Mouse (Mus musculus): ENCODE data around the gene Ppdpf.

DNA sequence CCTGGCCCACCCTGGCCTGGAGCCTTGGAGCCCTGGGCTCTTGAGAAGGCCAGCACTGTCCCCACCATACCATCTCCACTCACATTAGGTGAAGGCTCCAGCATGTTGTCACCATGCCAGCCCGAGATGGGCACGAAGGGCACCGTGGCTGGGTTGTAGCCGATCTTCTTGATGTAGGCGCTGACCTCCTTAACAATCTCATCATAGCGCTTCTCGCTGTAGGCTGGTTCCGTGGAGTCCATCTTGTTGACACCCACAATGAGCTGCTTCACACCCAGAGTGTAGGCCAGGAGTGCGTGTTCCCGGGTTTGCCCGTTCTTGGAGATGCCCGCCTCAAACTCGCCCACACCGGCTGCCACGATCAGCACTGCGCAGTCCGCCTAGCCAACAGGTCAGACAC lies 34.3 kb upstream of the Ppdpf start:
- TF ChIP-seq GATA1 (IDR thresholded peaks at IDR 0.05; ENCODE audit: low read length) (no peak), TAL1 (IDR thresholded peaks at IDR 0.05; ENCODE audit: low read length) (no peak)

Measured in erythroblast, embryonic 14.5 days (primary cell).